Mouse (Mus musculus): ENCODE measurements around the gene Dnlz. TPM values are rescaled to one million over a fixed set of nuclear protein-coding genes. Genes with fewer than 3 reads are reported as not detected.

The Dnlz gene
- polyA plus RNA-seq, 1 experiment from 2014 or later: 25.6 TPM

DNA sequence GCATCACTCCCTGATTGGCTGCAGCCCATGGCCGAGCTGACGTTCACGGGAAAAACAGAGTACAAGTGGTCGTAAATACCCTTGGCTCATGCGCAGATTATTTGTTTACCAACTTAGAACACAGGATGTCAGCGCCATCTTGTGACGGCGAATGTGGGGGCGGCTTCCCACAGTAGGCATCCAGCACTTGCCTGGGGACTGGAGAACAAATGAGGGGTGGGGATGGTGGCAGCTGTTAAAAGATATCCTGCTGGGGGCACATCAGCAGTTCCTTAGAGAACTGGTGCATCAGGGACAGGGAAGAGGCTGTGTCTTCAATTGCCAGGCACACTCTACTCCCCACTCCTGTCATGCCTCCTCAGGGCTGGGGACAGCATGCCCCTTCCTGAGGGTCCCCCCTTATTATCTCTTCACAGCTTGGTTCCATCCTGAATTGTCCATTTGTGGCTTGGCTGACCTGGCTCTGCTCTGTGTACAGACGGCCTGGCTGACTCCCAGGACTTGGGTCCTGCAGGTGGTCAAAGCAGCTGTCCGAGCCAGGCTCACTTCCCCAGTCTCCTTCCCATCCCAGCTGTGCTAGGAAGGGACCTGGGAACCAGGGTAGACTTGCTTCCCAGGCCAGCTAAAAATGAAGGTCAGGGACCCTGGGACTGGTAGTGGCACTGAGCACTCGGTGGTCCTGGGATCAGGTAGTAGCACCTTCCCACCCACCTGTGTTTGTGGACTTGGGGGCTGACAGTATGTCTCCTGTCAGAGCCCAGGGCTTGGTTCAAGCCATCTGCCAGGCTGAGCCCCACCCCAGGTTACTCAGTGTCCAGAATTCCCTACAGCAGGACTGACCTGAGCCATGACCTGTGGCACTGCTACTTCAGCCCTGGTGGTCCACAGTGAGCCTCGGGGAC, 13.4 kb downstream of the Dnlz start:
- no peak overlapping the region for H3K9ac ChIP-seq (replicated peaks; ENCODE audit: low read depth, low read length)
- H3K9me3 ChIP-seq (ENCODE audit: control insufficient read depth, low read depth, low read length): no peaks in the 10 kb centered on the region
- no peak overlapping the region for H3K4me2 ChIP-seq (replicated peaks; ENCODE audit: low read depth, low read length)
- H3K36me3 ChIP-seq (ENCODE audit: control insufficient read depth, insufficient read depth, low read length): peaks cover 26% of the 10 kb centered on the region
- ATAC-seq (ENCODE audit: insufficient number of reproducible peaks, insufficient read depth, low FRiP score, low read depth): no peak
- no peak overlapping the region for H3K4me3 ChIP-seq (ENCODE audit: low read depth, low read length)
- no peak overlapping the region for H3K27ac ChIP-seq (ENCODE audit: low read length)
- H3K4me1 ChIP-seq (ENCODE audit: control insufficient read depth, insufficient read depth, low read length): peaks cover 25% of the 10 kb centered on the region
- no peaks in the 10 kb centered on the region for H3K27me3 ChIP-seq (ENCODE audit: control insufficient read depth, insufficient read depth, low read length)
- 89% methylated on average over 8 of the region's 13 CpGs for WGBS

GRCm38 (mm10) chr2:26330702-26331101, 21.2 kb downstream of the Dnlz start:
- Histone ChIP-seq H3K9ac (replicated peaks; ENCODE audit: low read depth, low read length) (no peak overlapping the region), H3K4me2 (replicated peaks; ENCODE audit: low read depth, low read length) (no peak overlapping the region), H3K27ac (ENCODE audit: low read length) (no peak overlapping the region), H3K27me3 (ENCODE audit: control insufficient read depth, insufficient read depth, low read length) (no peaks in the 10 kb centered on the region), H3K36me3 (ENCODE audit: control insufficient read depth, insufficient read depth, low read length) (peaks cover 40% of the 10 kb centered on the region), H3K9me3 (ENCODE audit: control insufficient read depth, low read depth, low read length) (no peaks in the 10 kb centered on the region), H3K4me1 (ENCODE audit: control insufficient read depth, insufficient read depth, low read length) (no peaks in the 10 kb centered on the region), H3K4me3 (ENCODE audit: low read depth, low read length) (no peak overlapping the region)
- 77% methylated on average over 6 of the region's 6 CpGs for WGBS
- ATAC-seq (ENCODE audit: insufficient number of reproducible peaks, insufficient read depth, low FRiP score, low read depth): no peak

GRCm38 (mm10) chr2:26330056-26330468, 21.8 kb downstream of the Dnlz start:
- Histone ChIP-seq H3K9ac (replicated peaks; ENCODE audit: low read depth, low read length) (no peak overlapping the region), H3K36me3 (ENCODE audit: control insufficient read depth, insufficient read depth, low read length) (peaks cover 47% of the 10 kb centered on the region), H3K4me3 (ENCODE audit: low read depth, low read length) (no peak overlapping the region), H3K9me3 (ENCODE audit: control insufficient read depth, low read depth, low read length) (no peaks in the 10 kb centered on the region), H3K27ac (ENCODE audit: low read length) (no peak overlapping the region), H3K4me2 (replicated peaks; ENCODE audit: low read depth, low read length) (no peak overlapping the region), H3K4me1 (ENCODE audit: control insufficient read depth, insufficient read depth, low read length) (no peaks in the 10 kb centered on the region), H3K27me3 (ENCODE audit: control insufficient read depth, insufficient read depth, low read length) (no peaks in the 10 kb centered on the region)
- no peak for ATAC-seq (ENCODE audit: insufficient number of reproducible peaks, insufficient read depth, low FRiP score, low read depth)
- 94% methylated on average over 4 of the region's 4 CpGs for WGBS

- H3K27ac ChIP-seq (ENCODE audit: low read length): no peak overlapping the region
- no peak for ATAC-seq (ENCODE audit: insufficient number of reproducible peaks, insufficient read depth, low FRiP score, low read depth)
- peaks cover 53% of the 10 kb centered on the region for H3K36me3 ChIP-seq (ENCODE audit: control insufficient read depth, insufficient read depth, low read length)
- H3K4me2 ChIP-seq (replicated peaks; ENCODE audit: low read depth, low read length): no peak overlapping the region
- no peaks in the 10 kb centered on the region for H3K9me3 ChIP-seq (ENCODE audit: control insufficient read depth, low read depth, low read length)
- H3K27me3 ChIP-seq (ENCODE audit: control insufficient read depth, insufficient read depth, low read length): no peaks in the 10 kb centered on the region
- WGBS: 69% methylated on average over 8 of the region's 8 CpGs
- no peak overlapping the region for H3K9ac ChIP-seq (replicated peaks; ENCODE audit: low read depth, low read length)
- H3K4me1 ChIP-seq (ENCODE audit: control insufficient read depth, insufficient read depth, low read length): no peaks in the 10 kb centered on the region
- no peak overlapping the region for H3K4me3 ChIP-seq (ENCODE audit: low read depth, low read length)
These were observed 22.5 kb downstream of the Dnlz start for GRCm38 (mm10) chr2:26329402-26329801.

GRCm38 (mm10) chr2:26327852-26328251, 24.1 kb downstream of the Dnlz start:
- Histone ChIP-seq H3K9me3 (ENCODE audit: control insufficient read depth, low read depth, low read length) (no peaks in the 10 kb centered on the region), H3K4me1 (ENCODE audit: control insufficient read depth, insufficient read depth, low read length) (no peaks in the 10 kb centered on the region), H3K4me2 (replicated peaks; ENCODE audit: low read depth, low read length) (no peak overlapping the region), H3K9ac (replicated peaks; ENCODE audit: low read depth, low read length) (no peak overlapping the region), H3K27me3 (ENCODE audit: control insufficient read depth, insufficient read depth, low read length) (no peaks in the 10 kb centered on the region), H3K4me3 (ENCODE audit: low read depth, low read length) (no peak overlapping the region), H3K36me3 (ENCODE audit: control insufficient read depth, insufficient read depth, low read length) (peaks cover 69% of the 10 kb centered on the region), H3K27ac (ENCODE audit: low read length) (no peak overlapping the region)
- WGBS: 90% methylated on average over 4 of the region's 4 CpGs
- ATAC-seq (ENCODE audit: insufficient number of reproducible peaks, insufficient read depth, low FRiP score, low read depth): no peak

GRCm38 (mm10) chr2:26325386-26326181, 26.3 kb downstream of the Dnlz start:
- Histone ChIP-seq H3K4me2 (replicated peaks; ENCODE audit: low read depth, low read length) (no peak overlapping the region), H3K9ac (replicated peaks; ENCODE audit: low read depth, low read length) (no peak overlapping the region), H3K27ac (ENCODE audit: low read length) (no peak overlapping the region), H3K9me3 (ENCODE audit: control insufficient read depth, low read depth, low read length) (no peaks in the 10 kb centered on the region), H3K4me1 (ENCODE audit: control insufficient read depth, insufficient read depth, low read length) (no peaks in the 10 kb centered on the region), H3K36me3 (ENCODE audit: control insufficient read depth, insufficient read depth, low read length) (peaks cover 68% of the 10 kb centered on the region), H3K27me3 (ENCODE audit: control insufficient read depth, insufficient read depth, low read length) (no peaks in the 10 kb centered on the region), H3K4me3 (ENCODE audit: low read depth, low read length) (no peak overlapping the region)
- ATAC-seq (ENCODE audit: insufficient number of reproducible peaks, insufficient read depth, low FRiP score, low read depth): peak; percentile 72; the same call in 1 of the 2 replicates
- WGBS: 66% methylated on average over 15 of the region's 15 CpGs

- Histone ChIP-seq H3K9ac (replicated peaks; ENCODE audit: low read depth, low read length) (no peak overlapping the region), H3K9me3 (ENCODE audit: control insufficient read depth, low read depth, low read length) (no peaks in the 10 kb centered on the region), H3K36me3 (ENCODE audit: control insufficient read depth, insufficient read depth, low read length) (peaks cover 67% of the 10 kb centered on the region), H3K4me1 (ENCODE audit: control insufficient read depth, insufficient read depth, low read length) (no peaks in the 10 kb centered on the region), H3K4me3 (ENCODE audit: low read depth, low read length) (no peak overlapping the region), H3K4me2 (replicated peaks; ENCODE audit: low read depth, low read length) (no peak overlapping the region), H3K27me3 (ENCODE audit: control insufficient read depth, insufficient read depth, low read length) (no peaks in the 10 kb centered on the region), H3K27ac (ENCODE audit: low read length) (no peak overlapping the region)
- WGBS: 81% methylated on average over 2 of the region's 2 CpGs
- ATAC-seq (ENCODE audit: insufficient number of reproducible peaks, insufficient read depth, low FRiP score, low read depth): no peak
These were observed 27.0 kb downstream of the Dnlz start for GRCm38 (mm10) chr2:26324917-26325316.

DNA sequence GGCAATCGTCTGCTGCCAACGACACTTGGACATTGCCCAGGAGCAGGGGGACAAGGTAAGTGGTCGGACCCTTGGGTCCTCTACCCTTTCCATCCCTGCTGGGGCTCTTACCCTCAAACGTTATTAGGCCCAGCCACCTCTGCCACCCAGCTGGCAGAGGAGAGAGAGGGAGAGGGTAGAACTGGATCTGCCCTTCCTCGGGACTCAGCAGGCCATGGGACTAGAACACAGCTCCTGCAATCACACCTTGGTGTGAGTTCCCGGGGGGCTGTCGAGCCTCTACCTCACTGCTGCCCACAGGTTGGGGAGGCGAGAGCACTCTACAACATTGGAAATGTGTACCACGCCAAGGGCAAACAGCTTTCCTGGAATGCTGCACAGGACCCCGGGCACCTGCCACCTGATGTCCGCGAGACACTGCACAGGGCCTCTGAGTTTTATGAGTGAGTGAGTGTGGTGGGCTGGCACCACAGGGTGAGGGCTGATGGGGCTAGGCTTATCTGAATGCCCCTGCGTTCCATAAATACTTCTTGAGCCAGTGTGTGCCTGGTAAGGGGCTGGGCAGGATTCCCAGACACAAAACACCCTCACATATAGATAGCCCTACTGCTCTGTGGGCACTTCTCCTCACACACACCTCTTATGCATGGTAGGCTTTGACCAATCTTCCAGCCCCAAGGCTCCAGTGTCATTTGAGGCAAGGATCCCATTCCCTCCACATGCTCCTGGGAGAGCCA, 28.2 kb downstream of the Dnlz start:
- Histone ChIP-seq H3K4me2 (replicated peaks; ENCODE audit: low read depth, low read length) (no peak overlapping the region), H3K4me3 (ENCODE audit: low read depth, low read length) (no peak overlapping the region), H3K9ac (replicated peaks; ENCODE audit: low read depth, low read length) (no peak overlapping the region), H3K27ac (ENCODE audit: low read length) (no peak overlapping the region), H3K4me1 (ENCODE audit: control insufficient read depth, insufficient read depth, low read length) (no peaks in the 10 kb centered on the region), H3K27me3 (ENCODE audit: control insufficient read depth, insufficient read depth, low read length) (no peaks in the 10 kb centered on the region), H3K36me3 (ENCODE audit: control insufficient read depth, insufficient read depth, low read length) (peaks cover 62% of the 10 kb centered on the region), H3K9me3 (ENCODE audit: control insufficient read depth, low read depth, low read length) (no peaks in the 10 kb centered on the region)
- WGBS: 89% methylated on average over 13 of the region's 13 CpGs
- no peak for ATAC-seq (ENCODE audit: insufficient number of reproducible peaks, insufficient read depth, low FRiP score, low read depth)
